Mouse (Mus musculus) adrenal gland, postnatal 10 days (tissue): ENCODE measurements around the gene Arl3. TPM values are rescaled to one million over a fixed set of nuclear protein-coding genes. Genes with fewer than 3 reads are reported as not detected.

Experiments
- DNase-seq: peaks from one replicate; pipeline ENCODE4 v3.0.0; 2021; ENCODE audit warnings: mixed read lengths
- total RNA-seq, 2 experiments: library from RNA; stranded (reverse); gene quantifications; 2 replicates each; pipeline ENCODE4 v1.2.3; 2021

The Arl3 gene
- total RNA-seq, 2 experiments from 2014 or later: 41.7 to 43.0 TPM

DNA sequence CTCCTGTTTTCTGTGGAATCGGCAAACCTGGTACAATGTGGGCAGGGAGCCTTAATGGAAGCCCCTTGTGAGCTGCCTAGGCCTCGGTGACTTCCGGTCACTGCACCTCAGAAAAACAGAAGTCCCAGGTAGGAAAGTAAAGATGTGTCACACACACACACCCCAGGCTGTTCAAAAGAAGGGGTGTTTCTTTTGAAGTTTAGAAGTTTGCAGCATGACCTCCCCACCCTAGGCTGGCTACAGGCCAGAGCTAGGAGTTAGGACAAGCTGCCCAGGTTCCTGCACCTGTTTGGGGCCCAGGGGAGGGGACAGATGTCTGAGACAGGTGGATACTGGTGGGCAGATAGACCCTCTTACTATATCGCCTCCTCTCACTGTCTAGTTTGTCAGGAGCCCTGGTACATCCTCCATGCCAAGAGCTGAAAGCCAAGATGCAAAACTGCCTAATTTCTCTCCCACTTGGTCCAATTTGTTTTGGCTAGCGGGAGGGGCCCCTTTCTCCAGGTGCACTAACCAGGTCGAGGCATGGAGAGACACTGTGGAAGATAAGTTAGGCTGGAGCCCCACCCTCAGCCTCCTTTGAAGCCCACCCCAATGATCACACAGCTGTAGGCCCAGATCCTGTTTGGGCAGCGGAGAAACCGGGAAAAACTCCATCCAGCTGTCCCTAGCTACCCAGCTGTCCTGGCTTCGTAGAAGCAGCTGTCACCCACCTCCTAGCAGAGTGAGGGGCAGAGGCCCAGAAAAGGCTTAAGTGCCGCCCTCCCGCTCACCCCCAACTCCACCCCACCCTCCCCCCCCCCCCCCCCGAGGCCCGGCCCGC lies 55.3 kb downstream of the Arl3 start:
- peak; percentile 24 for DNase-seq

- peak; percentile 46 for DNase-seq
Observed at GRCm38 (mm10) chr19:46516667-46517528, 56.1 kb downstream of the Arl3 start.

DNA sequence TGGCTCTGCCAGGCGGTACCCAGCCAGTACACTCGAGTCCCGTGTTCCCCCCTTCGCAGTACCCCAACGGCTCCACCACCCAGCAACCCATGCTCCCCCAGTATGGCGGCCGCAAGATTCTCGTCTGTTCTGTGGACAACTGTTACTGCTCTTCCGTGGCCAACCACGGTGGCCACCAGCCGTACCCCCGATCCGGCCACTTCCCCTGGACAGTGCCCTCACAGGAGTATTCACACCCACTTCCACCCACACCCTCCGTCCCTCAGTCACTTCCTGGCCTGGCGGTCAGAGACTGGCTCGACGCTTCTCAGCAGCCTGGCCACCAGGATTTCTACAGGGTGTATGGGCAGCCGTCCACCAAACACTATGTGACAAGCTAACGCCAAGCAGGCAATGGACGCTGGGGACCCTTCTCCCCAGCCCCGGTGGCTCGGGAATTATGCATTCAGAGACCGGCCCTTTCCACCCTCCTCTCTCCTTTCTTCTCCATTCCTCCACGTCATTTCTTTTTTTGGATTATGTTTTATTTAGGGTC lies 57.6 kb downstream of the Arl3 start:
- peak; percentile 12 for DNase-seq

GRCm38 (mm10) chr19:46514387-46514786 lies 58.6 kb downstream of the Arl3 start:
- peak; percentile 5 for DNase-seq

- peak; percentile 50 for DNase-seq
Observed at GRCm38 (mm10) chr19:46511263-46511662, 61.7 kb downstream of the Arl3 start.

DNA sequence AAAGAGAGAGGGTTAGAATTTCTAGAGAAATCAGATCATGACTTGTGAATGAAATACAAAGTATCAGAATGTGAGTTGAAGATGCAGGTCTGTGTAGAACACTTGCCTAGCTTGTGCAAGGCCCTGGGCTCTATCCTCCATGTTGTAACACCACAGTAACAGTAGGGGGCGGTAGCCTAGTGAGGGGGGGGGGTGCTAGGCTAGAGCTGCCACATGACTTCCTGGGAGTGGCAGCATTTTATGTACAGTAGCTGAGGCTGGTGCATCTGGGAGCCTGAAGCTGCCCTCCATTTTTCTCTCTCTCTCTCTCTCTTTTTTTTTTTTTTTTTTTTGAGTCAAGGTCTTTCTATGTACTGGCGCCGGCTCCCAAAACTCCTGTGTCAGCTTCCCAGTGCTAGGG lies 62.2 kb downstream of the Arl3 start:
- DNase-seq: no peak

GRCm38 (mm10) chr19:46510401-46510800 lies 62.6 kb downstream of the Arl3 start:
- DNase-seq: no peak

DNA sequence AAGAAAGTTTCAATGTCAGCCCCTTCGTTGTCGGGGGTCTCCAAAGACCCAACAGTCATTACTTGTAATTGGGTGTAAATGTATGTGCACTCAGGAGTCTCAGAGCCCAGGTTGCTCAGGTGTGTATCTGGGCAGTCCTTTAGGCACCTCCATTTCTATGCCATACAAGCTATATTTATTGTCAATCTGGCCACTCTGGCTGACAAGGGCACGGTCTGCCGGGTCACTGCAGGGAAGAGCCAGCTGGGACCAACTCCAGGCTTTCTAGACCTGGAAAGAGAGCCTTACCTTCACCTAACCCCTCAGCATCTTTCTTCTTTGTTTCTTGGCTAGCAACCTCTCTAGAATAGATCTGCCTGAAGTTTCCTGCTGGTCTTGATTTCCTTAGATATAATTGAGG lies 63.3 kb downstream of the Arl3 start:
- DNase-seq: no peak

DNA sequence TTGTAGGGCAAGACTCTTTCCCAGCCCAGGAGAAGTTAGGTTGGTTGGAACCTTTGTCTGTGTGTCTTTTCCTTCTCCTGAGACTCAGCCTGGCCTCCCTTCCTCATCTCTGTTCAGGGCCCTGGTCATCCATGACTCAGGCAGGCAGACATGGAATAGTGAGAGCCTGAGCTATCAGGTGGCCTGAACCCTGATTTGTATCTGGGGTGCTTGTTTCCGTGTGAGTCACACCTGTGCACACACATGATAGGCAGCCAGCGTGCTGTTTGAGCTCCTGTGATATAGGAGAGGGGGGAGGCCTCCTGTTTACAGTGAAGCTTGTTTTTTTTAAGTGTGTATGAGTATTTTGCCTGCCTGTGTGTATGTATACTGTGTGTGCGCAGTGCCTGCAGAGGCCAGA lies 63.8 kb downstream of the Arl3 start:
- no peak for DNase-seq

GRCm38 (mm10) chr19:46508738-46509137 lies 64.3 kb downstream of the Arl3 start:
- no peak for DNase-seq

- no peak for DNase-seq
Observed at GRCm38 (mm10) chr19:46507806-46508205, 65.2 kb downstream of the Arl3 start.

DNA sequence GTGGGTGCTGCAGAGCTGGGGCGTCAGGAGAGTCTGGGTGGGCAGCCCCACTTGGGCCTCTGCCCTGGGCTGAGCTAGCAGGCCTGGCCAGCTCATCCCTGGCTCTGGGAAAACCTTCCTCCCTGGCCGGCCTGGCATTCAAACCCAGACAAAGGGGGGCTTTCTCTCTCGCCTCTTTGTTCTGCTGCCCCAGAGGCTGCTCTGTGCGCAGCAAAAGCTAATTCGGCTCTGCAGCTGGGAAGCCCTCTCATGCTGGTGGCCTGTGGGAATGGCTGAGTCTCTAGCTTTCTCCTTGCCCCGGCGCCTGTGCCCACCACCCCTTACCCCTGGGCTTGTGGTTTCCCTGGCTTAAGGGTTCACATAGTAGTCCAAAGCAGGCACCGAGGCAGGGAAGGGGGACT lies 65.8 kb downstream of the Arl3 start:
- DNase-seq: no peak

- DNase-seq: no peak
Observed at GRCm38 (mm10) chr19:46506372-46506717, 66.7 kb downstream of the Arl3 start.

- no peak for DNase-seq
Observed at GRCm38 (mm10) chr19:46505646-46506371, 67.2 kb downstream of the Arl3 start.

- DNase-seq: no peak
Observed at GRCm38 (mm10) chr19:46504822-46505417, 68.1 kb downstream of the Arl3 start.

DNA sequence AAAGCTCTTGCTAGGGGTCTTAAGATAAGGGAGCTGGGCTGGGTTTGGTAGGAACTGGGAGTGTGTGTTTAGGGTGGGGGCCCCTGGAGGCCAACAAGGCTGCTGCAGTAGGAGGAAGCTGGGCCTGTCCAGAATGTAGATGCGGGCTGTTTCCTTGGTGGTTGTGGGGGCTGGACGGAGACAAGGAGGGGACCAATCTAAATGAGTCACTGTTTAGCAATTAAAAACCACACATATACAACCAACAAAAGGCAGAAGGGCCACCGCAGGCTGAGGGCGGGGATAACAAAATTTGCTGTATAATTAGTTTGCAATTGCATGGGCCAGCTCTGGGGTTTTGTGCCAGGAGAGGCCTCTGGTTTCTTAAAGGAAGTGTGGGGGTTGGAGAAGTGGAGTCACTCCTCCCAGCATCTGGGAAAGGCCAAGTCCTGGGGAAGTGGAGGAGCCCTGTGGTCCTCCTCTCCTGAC lies 68.9 kb downstream of the Arl3 start:
- DNase-seq: peak; percentile 62

GRCm38 (mm10) chr19:46503351-46504084 lies 69.5 kb downstream of the Arl3 start:
- DNase-seq: peak; percentile 86

GRCm38 (mm10) chr19:46502471-46503166 lies 70.4 kb downstream of the Arl3 start:
- DNase-seq: peak; percentile 93

DNA sequence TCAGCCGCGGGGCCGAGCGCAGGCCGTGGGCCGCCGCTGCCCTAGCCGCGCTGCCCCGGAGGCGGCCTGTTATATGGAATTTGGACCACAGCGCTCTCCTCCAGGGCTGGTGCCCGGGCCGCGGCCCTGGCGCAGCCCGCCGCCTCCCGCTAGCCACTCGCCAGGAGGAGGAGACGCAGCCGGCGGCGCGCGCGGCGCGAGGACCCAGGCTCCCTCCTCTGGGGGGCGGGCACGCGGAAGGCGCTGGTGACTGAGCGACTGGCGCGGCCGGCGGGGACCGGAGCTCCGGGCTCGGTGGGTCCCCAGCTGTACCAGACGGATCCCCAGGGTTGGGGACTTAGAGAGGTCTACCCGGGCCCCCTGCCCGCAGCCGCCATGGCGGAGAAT lies 70.9 kb downstream of the Arl3 start:
- DNase-seq: peak; percentile 87

GRCm38 (mm10) chr19:46501401-46502068 lies 71.5 kb downstream of the Arl3 start, which contains the start of gene Trim8:
Gene Trim8, plus strand, starts transcription at chr19:46501702.
- peak; percentile 90 for DNase-seq
